Mouse (Mus musculus): ENCODE measurements around the gene Yif1a.

Gene Yif1a

GRCm38 (mm10) chr19:5087884-5088728 is at the start of gene Yif1a:
Yif1a (plus strand) TSS chr19:5088538.
- peak; percentile 95 to 96 for DNase-seq

- peak; percentile 91 to 93 for DNase-seq
These were observed 49.6 kb upstream of the Yif1a start, which contains the start of the genes B4gat1 and AC124502.3 for GRCm38 (mm10) chr19:5038709-5039156. B4gat1 (plus strand) TSS chr19:5038826. AC124502.3 (plus strand) TSS chr19:5038891.

- DNase-seq: no peak
These were observed 48.8 kb upstream of the Yif1a start for GRCm38 (mm10) chr19:5039301-5040114.

GRCm38 (mm10) chr19:5040862-5041523 is 47.3 kb upstream of the Yif1a start, which contains the start of gene Brms1:
Brms1 (plus strand) TSS chr19:5041354.
- DNase-seq: peak; percentile 92 to 94

GRCm38 (mm10) chr19:5041588-5041987 is 46.8 kb upstream of the Yif1a start:
- no peak for DNase-seq

- DNase-seq: no peak
These were observed 42.8 kb upstream of the Yif1a start for GRCm38 (mm10) chr19:5045531-5045930.

- peak in 1 of 2 experiments; percentile 22 for DNase-seq
These were observed 39.9 kb upstream of the Yif1a start for GRCm38 (mm10) chr19:5048138-5049056.

GRCm38 (mm10) chr19:5049325-5049724 is 39.0 kb upstream of the Yif1a start:
- no peak for DNase-seq

GRCm38 (mm10) chr19:5050047-5050905 is 38.1 kb upstream of the Yif1a start, which contains the start of gene Rin1:
Rin1 (plus strand) TSS chr19:5050481.
- peak; percentile 68 to 78 for DNase-seq

GRCm38 (mm10) chr19:5051031-5051430 is 37.3 kb upstream of the Yif1a start:
- peak in 1 of 2 experiments; percentile 40 for DNase-seq

GRCm38 (mm10) chr19:5051515-5051914 is 36.8 kb upstream of the Yif1a start:
- DNase-seq: peak in 1 of 2 experiments; percentile 25

- no peak for DNase-seq
These were observed 36.0 kb upstream of the Yif1a start for GRCm38 (mm10) chr19:5052166-5052822.

GRCm38 (mm10) chr19:5052853-5053252 is 35.5 kb upstream of the Yif1a start:
- no peak for DNase-seq

GRCm38 (mm10) chr19:5053909-5054308 is 34.4 kb upstream of the Yif1a start:
- DNase-seq: peak; percentile 61 to 72

GRCm38 (mm10) chr19:5056251-5056650 is 32.1 kb upstream of the Yif1a start:
- DNase-seq: peak; percentile 62 to 72

GRCm38 (mm10) chr19:5057876-5058775 is 30.2 kb upstream of the Yif1a start:
- DNase-seq: peak; percentile 65 to 78

GRCm38 (mm10) chr19:5058801-5059771 is 29.3 kb upstream of the Yif1a start:
- DNase-seq: peak; percentile 60 to 81
